Mouse (Mus musculus): ENCODE measurements around the gene Dlx1.
A peak's percentile ranks its signal among the peaks of the same experiment; 100 is the strongest.

The Dlx1 gene

DNA sequence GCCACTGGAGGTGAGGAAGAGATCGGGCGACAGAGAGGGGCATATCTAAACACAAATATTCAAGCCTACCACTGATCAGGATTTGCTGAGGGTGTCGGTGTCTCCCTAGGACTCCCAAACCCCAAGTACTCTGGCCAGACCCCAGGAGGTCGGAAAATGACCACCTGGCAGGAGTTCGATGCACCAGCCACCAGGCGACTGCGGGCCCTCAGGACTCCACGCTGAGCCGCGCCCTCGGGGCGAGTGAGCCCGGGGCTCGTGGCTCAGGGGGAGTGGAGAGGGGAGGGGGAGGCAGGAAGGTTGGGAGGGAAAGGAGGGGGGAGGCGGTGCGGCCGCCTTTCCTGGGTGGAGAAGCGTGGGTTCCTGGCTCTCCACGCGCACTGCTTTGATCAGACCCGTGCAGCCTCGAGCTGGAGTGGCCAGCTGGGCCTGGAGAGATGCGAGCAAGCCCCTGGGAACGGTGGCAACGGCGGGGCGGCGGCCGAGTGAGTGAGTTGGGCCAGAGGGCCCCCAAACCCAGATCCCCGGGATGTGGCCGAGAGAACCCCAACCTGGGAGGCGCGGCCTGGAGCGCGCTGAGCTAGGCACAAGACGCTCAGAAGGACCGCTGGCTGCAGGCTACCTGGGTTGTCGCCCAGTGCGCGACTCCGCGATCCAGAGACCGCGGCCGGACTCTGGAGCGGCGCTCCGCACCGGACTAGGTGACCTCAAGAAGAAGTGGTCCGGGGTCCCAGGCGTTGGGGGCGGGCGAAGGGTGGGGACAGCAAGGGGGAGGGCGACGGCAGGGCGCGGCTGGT lies 999 bp downstream of the Dlx1 start:
- no peak for DNase-seq

GRCm38 (mm10) chr2:71529511-71530351 lies 1.8 kb downstream of the Dlx1 start:
- DNase-seq = peak in 1 of 2 experiments; percentile 29

DNA sequence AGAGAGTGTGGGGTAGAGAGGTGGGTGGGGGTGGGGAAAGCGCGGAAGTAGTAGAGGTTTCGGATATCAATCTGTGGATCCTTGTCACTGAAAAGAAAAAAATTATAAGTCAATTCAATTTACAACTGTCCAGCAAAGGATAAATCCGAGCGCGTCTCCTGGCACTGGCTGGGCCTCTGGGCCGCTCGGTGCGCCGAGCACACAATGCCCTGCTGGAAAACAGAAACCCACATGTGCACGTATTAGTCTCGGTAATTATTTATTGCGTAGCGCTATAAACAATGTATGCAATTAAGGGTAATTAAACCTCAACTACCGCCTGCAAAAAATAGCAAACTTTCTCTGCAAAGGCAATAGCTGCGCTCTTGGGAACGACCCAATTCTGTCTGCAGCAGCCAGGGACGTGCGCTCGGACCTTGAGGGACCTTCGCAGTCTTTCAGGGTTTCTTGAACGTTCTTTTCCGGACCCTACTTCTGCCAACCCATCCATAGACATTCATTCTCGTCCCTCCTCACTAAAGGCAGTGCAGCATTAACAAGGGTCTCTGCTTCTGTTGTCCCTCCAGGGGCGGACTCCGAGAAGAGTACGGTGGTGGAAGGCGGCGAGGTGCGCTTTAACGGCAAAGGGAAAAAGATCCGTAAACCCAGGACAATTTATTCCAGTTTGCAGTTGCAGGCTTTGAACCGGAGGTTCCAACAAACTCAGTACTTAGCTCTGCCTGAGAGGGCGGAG lies 2.6 kb downstream of the Dlx1 start:
- no peak for DNase-seq

GRCm38 (mm10) chr2:71531124-71531590 lies 3.2 kb downstream of the Dlx1 start:
- no peak for DNase-seq

GRCm38 (mm10) chr2:71531990-71532970 lies 4.4 kb downstream of the Dlx1 start:
- no peak for DNase-seq

DNA sequence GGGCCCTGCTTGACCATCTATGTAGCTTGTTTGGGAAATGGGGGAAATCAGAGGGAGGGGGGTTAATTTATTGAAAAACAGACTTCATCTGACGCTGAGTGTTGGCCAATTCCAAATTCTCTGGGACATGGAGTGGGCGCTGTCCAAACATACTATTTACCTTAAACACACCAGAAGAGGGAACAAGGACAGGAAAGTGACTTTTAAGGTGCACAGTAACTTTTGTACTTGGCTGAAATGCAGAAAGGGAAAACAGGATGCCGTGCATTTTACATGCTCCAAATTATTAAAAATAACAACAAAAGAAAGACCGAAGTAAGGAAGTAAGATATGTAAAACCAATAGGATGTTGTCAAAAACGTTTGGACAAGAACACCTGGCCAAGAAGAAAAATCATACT lies 5.2 kb downstream of the Dlx1 start:
- DNase-seq = no peak

GRCm38 (mm10) chr2:71534242-71535052 lies 6.5 kb downstream of the Dlx1 start:
- DNase-seq = no peak

GRCm38 (mm10) chr2:71540611-71541417 lies 12.9 kb downstream of the Dlx1 start:
- DNase-seq = no peak

DNA sequence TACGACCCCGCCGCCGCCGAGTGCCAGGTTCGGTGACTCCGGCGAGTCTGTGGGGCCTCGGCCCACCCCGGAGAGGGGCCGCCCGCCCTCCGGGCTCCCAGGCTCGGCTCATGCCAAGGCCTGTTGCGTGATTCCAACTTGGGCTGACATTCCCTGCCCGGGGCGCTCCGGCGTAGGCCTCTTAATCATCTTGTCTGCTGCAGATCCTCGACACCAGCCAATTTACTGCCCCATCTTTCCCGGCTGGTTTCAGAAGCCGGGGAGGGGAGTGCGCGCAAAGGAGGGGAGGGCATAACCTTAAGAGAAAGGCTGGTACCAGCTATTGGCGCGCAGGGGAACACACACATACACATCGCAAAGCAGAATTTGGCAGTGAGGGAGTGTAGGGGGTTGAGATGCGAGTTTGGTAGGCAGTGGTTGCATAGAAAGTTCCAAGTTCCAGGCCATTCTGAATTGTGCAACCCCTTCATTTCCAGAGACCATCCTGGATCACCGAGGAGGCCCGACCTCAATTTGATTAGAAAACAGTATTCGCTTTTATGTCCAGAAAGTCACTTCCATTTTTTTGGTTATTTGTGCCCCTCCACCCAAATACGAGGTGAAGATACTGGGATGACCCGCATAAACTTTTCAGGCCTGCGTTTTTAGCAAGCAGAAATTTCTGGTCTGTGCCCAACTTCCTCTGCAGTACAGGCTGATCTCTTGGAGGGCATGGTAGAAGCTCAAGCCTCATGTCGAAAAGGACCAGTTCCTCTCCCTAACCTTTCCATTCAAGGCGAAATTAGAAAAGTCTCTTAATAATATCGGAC lies 13.7 kb downstream of the Dlx1 start:
- no peak for DNase-seq

DNA sequence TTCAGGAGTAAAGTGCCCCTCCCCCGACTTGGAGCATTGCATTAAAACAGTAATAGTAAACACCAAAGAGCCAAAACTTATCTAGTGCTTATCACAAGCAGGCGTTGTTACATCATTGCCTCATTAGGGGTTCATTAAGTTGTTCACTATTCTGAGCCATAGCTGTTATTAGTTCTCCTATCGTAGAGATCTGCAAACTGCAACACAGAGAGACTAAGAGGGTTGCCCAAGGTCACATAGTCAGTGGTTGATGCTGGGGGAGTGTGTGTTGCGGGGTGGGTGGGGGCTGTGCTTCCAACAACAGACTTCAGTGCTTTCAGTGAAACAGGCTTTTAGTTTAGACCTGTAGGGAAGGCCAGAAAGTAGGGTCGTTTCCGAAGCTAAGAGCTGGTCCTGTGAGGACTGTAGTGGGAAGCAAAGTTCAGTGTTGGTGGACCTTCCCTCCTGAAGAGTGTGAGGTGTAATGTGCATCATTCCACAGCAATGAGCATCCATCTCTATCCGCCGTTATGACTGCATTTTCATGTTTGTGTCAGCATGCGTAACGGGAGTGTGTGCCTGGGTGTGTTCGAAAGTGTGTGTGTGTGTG lies 14.4 kb downstream of the Dlx1 start:
- DNase-seq = no peak

DNA sequence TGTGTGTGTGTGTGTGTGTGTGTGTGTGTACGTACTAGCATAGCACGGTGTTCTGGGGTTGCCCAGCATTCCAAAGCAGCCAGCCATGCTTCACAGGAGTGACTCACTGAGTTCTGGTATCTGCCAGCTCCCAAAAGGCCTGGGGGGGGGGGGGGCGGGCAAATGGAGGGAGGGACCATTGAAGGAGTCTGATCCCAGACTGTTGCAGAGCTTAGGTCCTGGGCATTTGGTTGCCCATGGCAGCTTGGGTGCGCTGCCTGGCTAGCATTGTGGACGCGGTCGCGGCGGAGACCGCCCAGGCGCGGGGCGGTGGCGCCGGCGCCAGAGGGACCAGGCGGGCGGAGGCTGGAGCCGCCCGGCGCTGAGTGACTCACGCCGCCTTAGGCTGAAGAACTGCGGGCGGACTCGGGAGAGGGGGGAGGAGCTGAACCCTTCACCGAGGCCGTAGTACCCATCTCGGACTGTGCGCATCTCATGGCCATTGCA lies 14.9 kb downstream of the Dlx1 start:
- DNase-seq = no peak

GRCm38 (mm10) chr2:71543531-71543930 lies 15.6 kb downstream of the Dlx1 start:
- DNase-seq = no peak

GRCm38 (mm10) chr2:71543948-71544347 lies 16.0 kb downstream of the Dlx1 start:
- DNase-seq = no peak

DNA sequence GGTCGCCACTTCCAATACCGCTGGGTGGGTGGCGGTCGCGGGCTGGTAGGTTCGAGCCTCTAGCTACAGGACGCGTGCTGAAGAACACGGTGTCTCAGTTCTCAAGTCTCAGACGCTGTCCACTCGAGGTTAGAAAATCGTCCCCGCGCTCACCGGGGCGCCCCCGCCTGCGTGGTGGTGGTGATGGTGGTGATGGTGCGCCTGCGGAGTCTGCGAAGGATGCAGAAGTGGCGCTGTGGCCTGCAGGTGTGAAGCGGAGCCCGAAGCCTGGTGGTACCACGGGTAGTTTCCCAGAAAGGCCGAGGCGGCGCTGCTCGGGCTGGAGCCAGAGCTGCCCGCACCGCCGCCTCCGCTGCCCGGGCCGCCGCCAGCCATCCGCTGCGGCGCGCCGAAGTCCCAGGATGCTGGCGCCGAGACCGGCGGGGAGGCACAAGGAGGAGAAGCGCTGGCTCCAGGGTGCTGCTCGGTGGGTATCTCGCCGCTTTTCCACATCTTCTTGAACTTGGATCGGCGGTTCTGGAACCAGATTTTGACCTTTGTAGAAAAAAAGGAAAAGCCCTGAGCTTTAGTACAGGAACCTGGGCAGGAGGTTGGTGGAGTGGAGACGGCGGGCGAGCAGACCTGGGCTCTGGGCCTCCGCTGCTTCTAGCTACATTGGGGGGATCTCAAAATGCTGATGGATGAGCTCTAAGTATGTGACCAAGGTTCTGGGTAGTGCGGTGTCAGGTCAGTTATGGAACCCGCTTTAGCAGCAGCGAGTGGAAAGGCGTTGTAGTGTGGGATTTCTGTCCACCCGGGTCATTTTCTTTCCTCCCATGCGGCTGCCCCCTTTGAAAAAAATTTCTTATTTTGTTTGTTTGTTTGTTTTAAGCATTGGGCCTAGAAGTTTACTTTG lies 16.7 kb downstream of the Dlx1 start:
- no peak for DNase-seq

- DNase-seq = no peak
Observed at GRCm38 (mm10) chr2:71545401-71545881, 17.5 kb downstream of the Dlx1 start.

DNA sequence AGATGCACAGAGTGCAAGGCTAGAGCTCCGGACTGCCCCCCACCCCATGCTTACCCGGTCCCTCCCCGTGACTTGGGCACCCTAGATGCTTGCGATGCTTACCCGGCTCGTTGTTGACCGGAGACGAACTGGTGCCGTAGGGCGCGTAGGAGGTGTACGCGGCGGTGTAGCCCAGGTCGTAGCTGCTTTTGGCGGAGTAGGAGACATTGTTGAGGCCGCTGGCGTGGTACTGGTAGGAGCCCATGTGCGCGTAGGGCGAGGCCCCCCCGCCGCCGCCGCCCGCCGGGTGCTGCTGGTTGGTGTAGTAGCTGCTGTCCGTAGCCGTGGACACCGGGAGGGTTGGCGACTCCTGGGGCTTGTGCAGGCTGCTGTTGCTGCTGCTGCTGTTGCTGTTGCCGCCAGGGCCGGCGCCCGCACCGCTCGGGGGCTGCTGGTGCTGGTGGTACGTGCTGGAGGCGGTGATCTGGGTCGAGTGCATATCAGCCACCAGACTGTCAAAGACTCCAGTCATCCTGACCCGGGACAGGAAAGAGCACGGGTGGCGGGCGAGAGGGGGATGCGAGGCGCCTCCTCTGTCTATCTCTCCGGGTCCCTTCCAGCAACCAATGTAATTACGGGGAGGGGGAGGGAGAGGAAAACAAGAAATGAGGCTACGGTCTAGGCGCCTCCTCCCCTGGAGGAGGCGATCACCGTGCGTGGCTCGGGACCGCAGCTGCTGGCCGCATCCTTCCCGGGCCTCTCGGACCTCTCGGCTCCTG lies 18.1 kb downstream of the Dlx1 start:
- peak in 1 of 2 experiments; percentile 40 for DNase-seq

DNA sequence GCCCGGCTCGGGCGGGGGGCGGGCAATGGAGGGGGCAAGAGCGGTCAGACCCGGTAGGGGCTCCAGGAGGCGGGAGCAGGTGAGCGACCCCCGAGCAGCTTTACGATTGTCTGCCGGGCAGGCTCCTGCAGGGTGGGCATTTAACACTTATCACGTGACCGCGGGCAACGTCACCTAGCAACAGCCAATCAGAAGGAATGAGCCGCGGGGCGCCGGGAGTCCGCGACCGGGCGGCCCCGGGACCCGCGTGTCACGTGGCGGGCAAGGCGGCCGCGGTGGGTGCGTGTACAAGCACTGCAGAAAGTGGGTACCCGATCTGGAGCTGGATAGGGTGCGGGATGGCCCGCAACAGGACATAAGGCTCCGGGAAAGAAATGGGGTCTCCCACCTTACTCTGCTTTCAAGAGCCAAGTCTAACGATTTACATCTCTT lies 18.7 kb downstream of the Dlx1 start, which contains the start of gene Dlx2:
Gene Dlx2, minus strand, starts transcription at position 115 of the 432 bp plus-strand sequence.
- DNase-seq = no peak

All from spleen, adult 18-20 months (tissue).